Mouse (Mus musculus): ENCODE data around the gene Poc1b. TPM values are rescaled to one million over a fixed set of nuclear protein-coding genes. Genes with fewer than 3 reads are reported as not detected.

Gene Poc1b
- total RNA-seq, 1 experiment: 3.6 TPM

DNA sequence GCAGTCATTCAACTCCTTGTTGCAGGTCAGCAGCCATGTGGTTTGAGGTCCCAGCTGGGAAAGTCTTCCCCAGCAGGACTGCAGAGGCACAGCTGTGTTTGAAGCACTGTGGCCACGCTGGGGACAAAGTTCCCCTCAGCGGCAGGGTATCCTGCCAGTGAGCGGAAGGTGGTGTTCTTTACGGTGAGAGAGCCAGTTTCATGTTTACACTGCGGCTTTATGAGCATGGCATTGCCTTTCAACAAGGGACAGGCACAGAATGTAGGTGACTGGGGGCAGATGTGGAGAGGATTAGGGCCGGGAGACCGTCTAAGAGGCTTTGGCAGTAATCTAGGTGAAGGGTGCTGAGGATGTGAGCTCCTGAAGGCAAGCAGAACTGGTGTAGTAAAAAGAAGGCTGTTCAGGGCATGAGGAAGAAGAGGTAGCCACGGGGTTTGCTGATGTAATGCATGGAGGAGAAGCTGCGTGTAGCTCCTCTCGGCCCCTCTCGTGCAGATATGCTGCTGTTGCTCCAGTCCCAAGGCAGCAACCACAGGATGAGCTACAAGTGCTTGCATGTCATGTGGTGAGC, 20.9 kb downstream of the Poc1b start:
- Histone ChIP-seq H3K9me3 (ENCODE audit: control insufficient read depth, insufficient read depth, low read depth, low read length) (no peaks in the 10 kb centered on the region), H3K27ac (ENCODE audit: insufficient read depth, low read depth, low read length, poor library complexity, severe bottlenecking) (no peak overlapping the region), H3K4me1 (ENCODE audit: control insufficient read depth in 2 of 2, insufficient read depth in 2 of 2, low read length in 2 of 2, poor library complexity in 1 of 2) (peaks cover 0 to 1% of the 10 kb centered on the region in 2 experiments; a peak in 1 of 4 replicates), H3K4me3 (ENCODE audit: insufficient read depth in 1 of 2, low read depth in 1 of 2, low read length in 2 of 2, poor library complexity in 1 of 2, severe bottlenecking in 1 of 2) (no peak overlapping the region), H3K9ac (ENCODE audit: insufficient read depth, low read depth, low read length, poor library complexity, severe bottlenecking) (no peak overlapping the region), H3K36me3 (ENCODE audit: control insufficient read depth, insufficient read depth, low read length, poor library complexity, severe bottlenecking) (peaks cover 6% of the 10 kb centered on the region; the same call in 1 of the 2 replicates)
- TF ChIP-seq ZC3H11A (IDR thresholded peaks at IDR 0.05; ENCODE audit: borderline replicate concordance, low read depth, low read length): no peak
- TF ChIP-seq HCFC1 (IDR thresholded peaks at IDR 0.05; ENCODE audit: borderline replicate concordance, insufficient read depth, low read length): no peak
- in situ Hi-C loops (cut with MboI; ENCODE audit: low sequenced_read_pairs in 2 of 2, unreplicated experiment in 2 of 2): no loop called here
- no peak for DNase-seq (ENCODE audit: low read depth, low spot score)

DNA sequence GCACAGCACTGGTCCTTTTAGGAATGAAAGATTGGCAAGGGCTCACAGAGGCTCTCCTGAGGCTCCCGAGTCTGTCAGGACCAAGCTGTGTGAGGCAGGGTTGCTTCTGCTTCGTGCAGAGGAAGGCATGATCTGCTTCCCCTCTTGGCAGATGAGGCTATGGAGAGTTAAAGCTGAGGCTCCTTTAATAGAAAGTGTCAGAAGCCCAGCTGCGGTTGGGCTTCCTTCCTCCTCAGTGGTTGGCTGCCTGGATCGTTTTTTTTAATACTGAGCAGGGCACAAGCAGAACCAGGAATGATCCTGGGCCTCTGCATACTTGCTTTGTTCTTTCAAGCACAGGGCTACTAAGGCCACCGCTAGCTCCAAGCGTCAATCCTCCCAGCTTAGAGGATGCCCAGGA, 23.8 kb downstream of the Poc1b start:
- Histone ChIP-seq H3K4me1 (ENCODE audit: control insufficient read depth in 2 of 2, insufficient read depth in 2 of 2, low read length in 2 of 2, poor library complexity in 1 of 2) (peaks cover 0 to 1% of the 10 kb centered on the region in 2 experiments; a peak in 1 of 4 replicates), H3K4me3 (ENCODE audit: insufficient read depth in 1 of 2, low read depth in 1 of 2, low read length in 2 of 2, poor library complexity in 1 of 2, severe bottlenecking in 1 of 2) (no peak overlapping the region), H3K36me3 (ENCODE audit: control insufficient read depth, insufficient read depth, low read length, poor library complexity, severe bottlenecking) (peaks cover 6% of the 10 kb centered on the region; the same call in 1 of the 2 replicates), H3K27ac (ENCODE audit: insufficient read depth, low read depth, low read length, poor library complexity, severe bottlenecking) (no peak overlapping the region), H3K9ac (ENCODE audit: insufficient read depth, low read depth, low read length, poor library complexity, severe bottlenecking) (no peak overlapping the region), H3K9me3 (ENCODE audit: control insufficient read depth, insufficient read depth, low read depth, low read length) (no peaks in the 10 kb centered on the region)
- TF ChIP-seq HCFC1 (IDR thresholded peaks at IDR 0.05; ENCODE audit: borderline replicate concordance, insufficient read depth, low read length) (no peak), ZNF384 (IDR thresholded peaks at IDR 0.05; ENCODE audit: low read depth, low read length) (no peak), ZC3H11A (IDR thresholded peaks at IDR 0.05; ENCODE audit: borderline replicate concordance, low read depth, low read length) (no peak), CHD2 (IDR thresholded peaks at IDR 0.05; ENCODE audit: low read depth, low read length) (no peak), MAFK (IDR thresholded peaks at IDR 0.05; ENCODE audit: insufficient read depth, low read depth, low read length) (no peak)
- in situ Hi-C loops (cut with MboI; ENCODE audit: low sequenced_read_pairs in 2 of 2, unreplicated experiment in 2 of 2): no loop called here
- DNase-seq (ENCODE audit: low read depth, low spot score): no peak

DNA sequence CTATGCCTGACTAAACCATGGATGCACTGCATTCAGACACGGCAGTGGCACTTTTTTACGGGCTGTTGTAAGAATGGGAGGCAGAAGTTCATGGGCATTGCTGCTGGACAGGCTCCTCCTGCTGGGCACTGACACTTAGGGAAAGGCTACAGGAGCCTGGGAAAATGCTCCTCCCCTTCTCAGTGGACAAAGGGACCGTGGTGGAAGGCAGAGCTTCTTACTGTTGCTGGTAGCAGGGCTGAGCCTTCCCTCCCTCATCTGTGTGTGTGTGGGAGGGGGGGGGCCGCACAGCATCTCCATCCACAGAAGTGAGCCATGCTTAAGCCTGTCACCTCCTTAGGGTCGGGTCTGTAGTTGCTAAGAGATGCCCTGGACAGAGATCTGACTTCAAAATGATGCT, 24.5 kb downstream of the Poc1b start:
- Histone ChIP-seq H3K27ac (ENCODE audit: insufficient read depth, low read depth, low read length, poor library complexity, severe bottlenecking) (no peak overlapping the region), H3K9ac (ENCODE audit: insufficient read depth, low read depth, low read length, poor library complexity, severe bottlenecking) (no peak overlapping the region), H3K36me3 (ENCODE audit: control insufficient read depth, insufficient read depth, low read length, poor library complexity, severe bottlenecking) (peaks cover 6% of the 10 kb centered on the region; the same call in 1 of the 2 replicates), H3K4me3 (ENCODE audit: insufficient read depth in 1 of 2, low read depth in 1 of 2, low read length in 2 of 2, poor library complexity in 1 of 2, severe bottlenecking in 1 of 2) (no peak overlapping the region), H3K9me3 (ENCODE audit: control insufficient read depth, insufficient read depth, low read depth, low read length) (no peaks in the 10 kb centered on the region), H3K4me1 (ENCODE audit: control insufficient read depth in 2 of 2, insufficient read depth in 2 of 2, low read length in 2 of 2, poor library complexity in 1 of 2) (peaks cover 0 to 1% of the 10 kb centered on the region in 2 experiments; a peak in 1 of 4 replicates)
- no peak for DNase-seq (ENCODE audit: low read depth, low spot score)
- in situ Hi-C loops (cut with MboI; ENCODE audit: low sequenced_read_pairs in 2 of 2, unreplicated experiment in 2 of 2): no loop called here
- TF ChIP-seq HCFC1 (IDR thresholded peaks at IDR 0.05; ENCODE audit: borderline replicate concordance, insufficient read depth, low read length) (no peak), ZC3H11A (IDR thresholded peaks at IDR 0.05; ENCODE audit: borderline replicate concordance, low read depth, low read length) (no peak), ZNF384 (IDR thresholded peaks at IDR 0.05; ENCODE audit: low read depth, low read length) (no peak), MAFK (IDR thresholded peaks at IDR 0.05; ENCODE audit: insufficient read depth, low read depth, low read length) (no peak), CHD2 (IDR thresholded peaks at IDR 0.05; ENCODE audit: low read depth, low read length) (no peak)

DNA sequence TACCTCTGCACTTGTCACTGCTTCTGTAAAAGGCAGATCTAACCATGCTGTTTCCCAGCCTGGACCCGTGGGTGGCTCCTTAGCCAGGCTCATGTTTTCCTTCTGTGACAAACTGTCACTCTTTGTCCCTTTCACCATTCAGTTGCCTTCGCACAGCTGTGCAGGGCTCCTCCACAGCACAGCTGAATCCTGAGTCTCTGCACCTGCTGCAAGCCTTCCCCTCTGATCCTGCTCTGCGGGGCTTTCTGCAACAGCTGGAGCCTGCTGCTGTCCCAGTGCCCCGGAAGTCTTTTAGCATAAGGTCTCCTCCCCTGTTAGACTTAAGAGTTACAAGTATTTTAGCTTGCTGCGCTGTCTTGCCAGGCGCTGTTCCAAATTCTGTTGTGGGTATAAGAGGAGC, 25.4 kb downstream of the Poc1b start:
- no peak overlapping the region for H3K27ac ChIP-seq (ENCODE audit: insufficient read depth, low read depth, low read length, poor library complexity, severe bottlenecking)
- H3K4me3 ChIP-seq (ENCODE audit: insufficient read depth in 1 of 2, low read depth in 1 of 2, low read length in 2 of 2, poor library complexity in 1 of 2, severe bottlenecking in 1 of 2): no peak overlapping the region
- in situ Hi-C loops (cut with MboI; ENCODE audit: low sequenced_read_pairs in 2 of 2, unreplicated experiment in 2 of 2): no loop called here
- H3K9me3 ChIP-seq (ENCODE audit: control insufficient read depth, insufficient read depth, low read depth, low read length): no peaks in the 10 kb centered on the region
- no peak for TF ChIP-seq ZNF384 (IDR thresholded peaks at IDR 0.05; ENCODE audit: low read depth, low read length)
- no peak for TF ChIP-seq MAFK (IDR thresholded peaks at IDR 0.05; ENCODE audit: insufficient read depth, low read depth, low read length)
- TF ChIP-seq CHD2 (IDR thresholded peaks at IDR 0.05; ENCODE audit: low read depth, low read length): no peak
- TF ChIP-seq ZC3H11A (IDR thresholded peaks at IDR 0.05; ENCODE audit: borderline replicate concordance, low read depth, low read length): no peak
- TF ChIP-seq HCFC1 (IDR thresholded peaks at IDR 0.05; ENCODE audit: borderline replicate concordance, insufficient read depth, low read length): no peak
- H3K4me1 ChIP-seq (ENCODE audit: control insufficient read depth in 2 of 2, insufficient read depth in 2 of 2, low read length in 2 of 2, poor library complexity in 1 of 2): peaks cover 0 to 1% of the 10 kb centered on the region in 2 experiments; a peak in 1 of 4 replicates
- DNase-seq (ENCODE audit: low read depth, low spot score): no peak
- no peak overlapping the region for H3K9ac ChIP-seq (ENCODE audit: insufficient read depth, low read depth, low read length, poor library complexity, severe bottlenecking)
- H3K36me3 ChIP-seq (ENCODE audit: control insufficient read depth, insufficient read depth, low read length, poor library complexity, severe bottlenecking): peaks cover 6% of the 10 kb centered on the region; the same call in 1 of the 2 replicates
